Mouse (Mus musculus) intestine, embryonic 14.5 days (tissue): Measurements from ENCODE around the gene Elavl2. TPM values are rescaled to one million over a fixed set of nuclear protein-coding genes. Genes with fewer than 3 reads are reported as not detected.

Source experiments
- ATAC-seq: fragments of 200-750 bp; cut with Nextera tagmentation; replicated peaks from 2 replicates; pipeline ENCODE4 v1.8.0; 2017; ENCODE audit warnings: low read depth, moderate number of reproducible peaks, moderate TSS enrichment, moderate library complexity; ENCODE audit not compliant: low FRiP score, low TSS enrichment
- DNase-seq: peaks from one replicate; pipeline ENCODE4 v3.0.0-alpha.2; 2018; ENCODE audit warnings: low spot score
- H3K27ac ChIP-seq: fragments of 300-500 bp; sonication (generic); 2 replicates; pipeline ENCODE4 v1.5.1; 2014; ENCODE audit warnings: low read depth, mild to moderate bottlenecking, control low read depth
- H3K27me3 ChIP-seq: fragments of 300-500 bp; sonication (generic); replicated peaks from 2 replicates; pipeline ENCODE4 v1.6.1; 2014; ENCODE audit warnings: low read length, control low read depth; ENCODE audit not compliant: control insufficient read depth, insufficient read depth
- H3K36me3 ChIP-seq: fragments of 300-500 bp; sonication (generic); 2 replicates; pipeline ENCODE4 v1.6.1; 2014; ENCODE audit warnings: low read length, control low read depth; ENCODE audit not compliant: control insufficient read depth, insufficient read depth
- H3K4me1 ChIP-seq: fragments of 300-500 bp; sonication (generic); replicated peaks from 2 replicates; pipeline ENCODE4 v1.6.1; 2014; ENCODE audit warnings: low read length, control low read depth, mixed read lengths; ENCODE audit not compliant: control insufficient read depth, insufficient read depth
- H3K4me2 ChIP-seq: fragments of 300-500 bp; sonication (generic); 2 replicates; pipeline ENCODE4 v1.6.1; 2014; ENCODE audit warnings: low read length
- H3K4me3 ChIP-seq: fragments of 300-500 bp; sonication (generic); 2 replicates; pipeline ENCODE4 v1.5.1; 2014; ENCODE audit warnings: low read depth, low read length, control low read depth, mixed read lengths
- H3K9ac ChIP-seq: fragments of 300-500 bp; sonication (generic); 2 replicates; pipeline ENCODE4 v1.6.1; 2014; ENCODE audit warnings: mild to moderate bottlenecking, low read length
- H3K9me3 ChIP-seq: fragments of 300-500 bp; sonication (generic); 2 replicates; pipeline ENCODE4 v1.6.1; 2016; ENCODE audit warnings: low read length, control low read depth; ENCODE audit not compliant: control insufficient read depth
- WGBS: fragments of 180-500 bp; shearing (Covaris S2); extraction: QIAGEN DNeasy Blood & Tissue Kit; methylation state at CpG from one replicate; pipeline ENCODE4 v1.1.7; 2014; 5-methylcytosine and 5-hydroxymethylcytosine counted together
- polyA plus RNA-seq: library from polyadenylated mRNA; unstranded; fragments of >200 nt; fragmentation: Nextera tagmentation; extraction: Ambion mirVana; gene quantifications from 2 replicates; pipeline ENCODE4 v1.2.1, GENCODE M21; 2014

Elavl2 gene
- polyA plus RNA-seq, 1 experiment from 2014 or later, result 6.6 TPM

DNA sequence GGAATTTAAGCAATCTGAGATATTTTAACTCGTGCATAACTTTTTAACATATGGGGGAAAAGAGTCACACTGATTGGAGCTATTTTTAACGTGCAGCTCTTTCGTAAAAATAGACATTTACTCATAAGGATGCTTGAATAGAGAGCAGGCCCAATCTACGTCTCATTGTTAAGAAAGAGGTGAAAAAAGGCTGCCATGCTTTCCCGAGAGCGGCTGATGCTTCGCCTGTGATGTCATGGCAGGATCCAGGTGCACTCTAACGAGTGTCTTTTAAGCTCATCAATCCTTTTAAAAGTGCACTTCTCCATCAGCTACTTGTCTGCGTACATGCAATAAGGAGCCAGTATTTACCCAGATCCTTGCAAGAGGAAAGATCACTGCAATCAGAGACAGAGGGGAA is 156.0 kb downstream of the Elavl2 start:
- Histone ChIP-seq H3K9ac (no peak overlapping the region), H3K4me3 (no peak overlapping the region), H3K27me3 (no peaks in the 10 kb centered on the region), H3K4me2 (no peak overlapping the region), H3K4me1 (no peaks in the 10 kb centered on the region), H3K27ac (no peak overlapping the region), H3K9me3 (no peaks in the 10 kb centered on the region), H3K36me3 (no peaks in the 10 kb centered on the region)
- no peak for ATAC-seq
- DNase-seq, result no peak
- WGBS, result 63% methylated on average over 9 of the region's 9 CpGs

GRCm38 (mm10) chr4:91243896-91244295 is 156.7 kb downstream of the Elavl2 start:
- no peak overlapping the region for H3K27ac ChIP-seq
- DNase-seq, result no peak
- WGBS, result 90% methylated on average over 4 of the region's 4 CpGs
- no peaks in the 10 kb centered on the region for H3K4me1 ChIP-seq
- H3K4me2 ChIP-seq, result no peak overlapping the region
- no peaks in the 10 kb centered on the region for H3K36me3 ChIP-seq
- ATAC-seq, result no peak
- H3K4me3 ChIP-seq, result no peak overlapping the region
- H3K9ac ChIP-seq, result no peak overlapping the region
- no peaks in the 10 kb centered on the region for H3K27me3 ChIP-seq
- no peaks in the 10 kb centered on the region for H3K9me3 ChIP-seq

DNA sequence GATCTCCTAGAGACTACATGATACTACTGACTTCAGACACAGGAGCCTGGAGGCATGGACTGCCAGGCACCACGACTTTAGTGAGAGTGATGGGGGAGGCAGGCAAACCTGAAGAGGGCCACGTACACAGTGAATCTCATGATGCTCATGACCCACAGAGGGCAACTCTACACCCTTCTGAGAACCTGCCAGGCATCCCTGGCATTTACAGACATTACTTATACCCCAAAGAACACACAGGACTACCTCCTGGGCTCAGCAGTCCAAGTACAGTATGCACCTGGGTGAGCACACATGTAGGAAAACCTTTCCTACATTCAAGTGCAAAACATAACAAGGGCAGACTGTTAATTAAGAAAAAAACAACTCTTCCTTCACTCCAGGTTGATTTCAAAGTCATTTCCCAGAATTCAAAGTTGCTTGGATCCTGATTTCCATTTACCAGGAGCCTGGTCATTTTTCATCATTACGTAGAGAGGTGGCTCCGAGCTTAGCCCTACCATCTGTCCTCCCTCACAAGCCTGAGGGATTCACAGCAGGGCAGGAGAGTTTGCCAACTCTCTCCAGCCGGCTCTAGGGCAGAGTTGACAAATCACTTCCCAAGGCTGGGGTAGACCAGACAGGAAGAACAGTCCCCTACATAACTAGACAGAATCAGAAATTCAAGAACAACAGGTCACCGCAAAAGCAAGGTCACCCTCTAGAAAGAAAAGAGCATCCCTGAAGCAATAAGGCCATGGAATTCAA is 161.7 kb downstream of the Elavl2 start:
- Histone ChIP-seq H3K36me3 (no peaks in the 10 kb centered on the region), H3K4me3 (no peak overlapping the region), H3K9ac (no peak overlapping the region), H3K27me3 (no peaks in the 10 kb centered on the region), H3K4me2 (no peak overlapping the region), H3K27ac (no peak overlapping the region), H3K9me3 (no peaks in the 10 kb centered on the region), H3K4me1 (no peaks in the 10 kb centered on the region)
- 70% methylated on average over 6 of the region's 6 CpGs for WGBS
- ATAC-seq (no peak), DNase-seq (no peak)

- no peak overlapping the region for H3K4me3 ChIP-seq
- H3K27ac ChIP-seq, result no peak overlapping the region
- DNase-seq, result no peak
- WGBS, result 43% methylated on average over 7 of the region's 7 CpGs
- H3K9ac ChIP-seq, result no peak overlapping the region
- no peaks in the 10 kb centered on the region for H3K4me1 ChIP-seq
- no peak for ATAC-seq
- no peaks in the 10 kb centered on the region for H3K9me3 ChIP-seq
- H3K4me2 ChIP-seq, result no peak overlapping the region
- no peaks in the 10 kb centered on the region for H3K36me3 ChIP-seq
- H3K27me3 ChIP-seq, result no peaks in the 10 kb centered on the region
Observed at GRCm38 (mm10) chr4:91236976-91237375, 163.6 kb downstream of the Elavl2 start.

DNA sequence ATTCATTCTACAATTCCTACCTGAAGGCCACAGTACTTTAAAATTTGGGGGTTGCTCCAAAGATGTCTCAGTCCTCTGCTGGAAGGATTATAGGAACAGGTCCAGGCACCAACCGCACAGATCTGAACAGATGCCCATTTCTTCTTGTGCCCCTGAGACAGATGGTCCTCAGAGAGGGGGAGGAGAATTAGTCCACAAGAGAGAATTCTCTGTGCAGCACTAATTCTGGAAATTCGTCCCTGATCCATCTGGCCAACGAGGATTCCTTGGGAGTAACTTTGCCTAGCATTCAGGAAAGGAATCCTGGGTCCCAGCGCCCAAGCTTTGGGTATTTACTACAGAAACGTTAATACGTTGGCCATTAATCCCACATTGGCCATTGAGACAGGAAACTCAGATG is 165.6 kb downstream of the Elavl2 start:
- Histone ChIP-seq H3K4me3 (no peak overlapping the region), H3K36me3 (no peaks in the 10 kb centered on the region), H3K4me1 (no peaks in the 10 kb centered on the region), H3K9me3 (no peaks in the 10 kb centered on the region), H3K4me2 (no peak overlapping the region), H3K27ac (no peak overlapping the region), H3K9ac (no peak overlapping the region), H3K27me3 (no peaks in the 10 kb centered on the region)
- WGBS, result 84% methylated on average over 6 of the region's 6 CpGs
- ATAC-seq (no peak), DNase-seq (no peak)

GRCm38 (mm10) chr4:91233599-91233998 is 167.0 kb downstream of the Elavl2 start:
- ATAC-seq (no peak), DNase-seq (no peak)
- Histone ChIP-seq H3K9ac (no peak overlapping the region), H3K27ac (no peak overlapping the region), H3K4me2 (no peak overlapping the region), H3K9me3 (no peaks in the 10 kb centered on the region), H3K4me3 (no peak overlapping the region), H3K4me1 (no peaks in the 10 kb centered on the region), H3K36me3 (no peaks in the 10 kb centered on the region), H3K27me3 (no peaks in the 10 kb centered on the region)
- WGBS, result 89% methylated on average over 6 of the region's 6 CpGs

GRCm38 (mm10) chr4:91230439-91230863 is 170.1 kb downstream of the Elavl2 start:
- DNase-seq, result no peak
- H3K4me1 ChIP-seq, result no peaks in the 10 kb centered on the region
- no peak overlapping the region for H3K4me2 ChIP-seq
- H3K4me3 ChIP-seq, result no peak overlapping the region
- no peaks in the 10 kb centered on the region for H3K9me3 ChIP-seq
- no peak for ATAC-seq
- H3K9ac ChIP-seq, result no peak overlapping the region
- 69% methylated on average over 1 of the region's 1 CpGs for WGBS
- H3K27ac ChIP-seq, result no peak overlapping the region
- no peaks in the 10 kb centered on the region for H3K27me3 ChIP-seq
- H3K36me3 ChIP-seq, result no peaks in the 10 kb centered on the region

GRCm38 (mm10) chr4:91228341-91228740 is 172.2 kb downstream of the Elavl2 start:
- no peak for DNase-seq
- no peaks in the 10 kb centered on the region for H3K9me3 ChIP-seq
- no peaks in the 10 kb centered on the region for H3K27me3 ChIP-seq
- no peak overlapping the region for H3K27ac ChIP-seq
- H3K4me1 ChIP-seq, result no peaks in the 10 kb centered on the region
- H3K36me3 ChIP-seq, result no peaks in the 10 kb centered on the region
- H3K4me2 ChIP-seq, result no peak overlapping the region
- no peak overlapping the region for H3K9ac ChIP-seq
- 83% methylated on average over 3 of the region's 3 CpGs for WGBS
- no peak overlapping the region for H3K4me3 ChIP-seq
- ATAC-seq, result no peak

DNA sequence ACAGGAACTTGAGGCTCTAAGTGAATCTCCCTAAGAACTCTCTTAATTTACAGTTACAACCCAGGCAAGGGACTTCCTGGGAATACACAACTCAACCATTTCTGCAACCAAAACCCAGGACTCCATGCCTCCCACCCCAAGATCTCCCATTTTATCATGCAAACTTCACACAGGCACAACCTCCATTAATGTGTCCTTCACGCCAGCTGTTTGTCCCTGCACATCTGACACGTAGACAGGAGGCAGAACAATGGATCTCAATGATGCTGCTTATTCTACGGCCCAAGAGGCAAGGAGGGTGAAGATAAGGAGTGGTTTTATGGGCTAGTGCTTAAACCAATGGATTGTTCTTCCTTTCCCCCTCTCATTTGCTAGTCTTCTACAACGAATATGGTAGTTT is 176.8 kb downstream of the Elavl2 start:
- H3K9me3 ChIP-seq, result no peaks in the 10 kb centered on the region
- DNase-seq, result no peak
- no peaks in the 10 kb centered on the region for H3K36me3 ChIP-seq
- H3K4me1 ChIP-seq, result no peaks in the 10 kb centered on the region
- H3K9ac ChIP-seq, result no peak overlapping the region
- H3K4me3 ChIP-seq, result no peak overlapping the region
- no peak overlapping the region for H3K4me2 ChIP-seq
- H3K27me3 ChIP-seq, result no peaks in the 10 kb centered on the region
- 74% methylated on average over 4 of the region's 4 CpGs for WGBS
- no peak overlapping the region for H3K27ac ChIP-seq
- ATAC-seq, result no peak
